In the genomic region with DNA sequence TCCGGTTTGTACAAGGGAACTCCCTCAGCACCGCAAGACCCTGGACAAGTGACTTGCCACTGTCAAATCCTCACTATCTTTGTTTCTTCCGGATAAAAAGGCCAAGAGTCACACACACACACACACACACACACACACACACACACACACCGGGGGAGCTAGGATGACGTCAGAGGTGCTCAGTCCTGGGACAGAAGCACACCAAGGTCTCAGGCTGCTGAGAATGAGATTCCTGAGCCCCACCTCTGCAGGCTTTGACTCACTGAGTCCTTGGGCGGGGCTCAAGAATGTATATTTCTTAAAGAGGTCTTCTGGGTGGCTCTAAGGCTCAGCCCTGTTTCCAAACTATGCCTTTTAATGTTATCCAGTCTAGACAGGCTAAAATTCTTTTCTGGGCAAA, we compare ENCODE assay signal across 19 mouse cellular contexts. TPM values are rescaled to one million over a fixed set of nuclear protein-coding genes. Genes with fewer than 3 reads are reported as not detected.
A peak's percentile ranks its signal among the peaks of the same experiment; 100 is the strongest.
DNase-seq lines count a peak whose midpoint lies in the region; ATAC-seq and TF ChIP-seq lines count a peak whose summit lies in the region.
"Had no signal": no experiment of that assay in that cellular context is flagged by ENCODE, and none has a peak within 500 bp of the region (broad histone marks: within the 10 kb centered on the region; RNA-seq: fewer than 3 reads in every experiment).

No protein-coding gene starts in this region.

- H3K9ac ChIP-seq in kidney, embryonic 16.5 days (replicated peaks; ENCODE audit: low read length): no peak overlapping the region
- no peak overlapping the region for H3K9ac ChIP-seq in embryonic facial prominence, embryonic 13.5 days
- H3K9ac ChIP-seq in midbrain, postnatal 0 days (replicated peaks; ENCODE audit: low read length, poor library complexity, severe bottlenecking): no peak overlapping the region
- H3K9ac ChIP-seq: embryonic facial prominence, embryonic 15.5 days; forebrain, embryonic 13.5 days; heart, embryonic 13.5 days; hindbrain, embryonic 13.5 days had no signal

- H3K4me1 ChIP-seq in kidney, embryonic 16.5 days (ENCODE audit: insufficient read depth, low read length): peaks cover 4% of the 10 kb centered on the region; the same call in 1 of the 2 replicates
- no peaks in the 10 kb centered on the region for H3K4me1 ChIP-seq in embryonic facial prominence, embryonic 13.5 days
- H3K4me1 ChIP-seq in midbrain, postnatal 0 days (ENCODE audit: insufficient read depth, low read length): no peaks in the 10 kb centered on the region
- H3K4me1 ChIP-seq: embryonic facial prominence, embryonic 15.5 days; forebrain, embryonic 13.5 days; heart, embryonic 13.5 days; hindbrain, embryonic 13.5 days had no signal

- H3K36me3 ChIP-seq in kidney, embryonic 16.5 days (ENCODE audit: insufficient read depth, low read length): peaks cover 20% of the 10 kb centered on the region
- no peaks in the 10 kb centered on the region for H3K36me3 ChIP-seq in embryonic facial prominence, embryonic 13.5 days
- no peaks in the 10 kb centered on the region for H3K36me3 ChIP-seq in midbrain, postnatal 0 days (ENCODE audit: insufficient read depth, low read length)
- H3K36me3 ChIP-seq: embryonic facial prominence, embryonic 15.5 days; heart, embryonic 13.5 days; hindbrain, embryonic 13.5 days had no signal

- no peak overlapping the region for H3K4me3 ChIP-seq in kidney, embryonic 16.5 days (ENCODE audit: low read length)
- no peak overlapping the region for H3K4me3 ChIP-seq in embryonic facial prominence, embryonic 13.5 days
- H3K4me3 ChIP-seq in midbrain, postnatal 0 days (ENCODE audit: low read depth, low read length): no peak overlapping the region
- H3K4me3 ChIP-seq: embryonic facial prominence, embryonic 15.5 days; forebrain, embryonic 13.5 days; gastrocnemius, adult 2 months; heart, embryonic 13.5 days; hindbrain, embryonic 13.5 days had no signal

- no peaks in the 10 kb centered on the region for H3K27me3 ChIP-seq in kidney, embryonic 16.5 days (ENCODE audit: insufficient read depth, low read length)
- no peaks in the 10 kb centered on the region; the same call in 1 of the 2 replicates for H3K27me3 ChIP-seq in embryonic facial prominence, embryonic 13.5 days
- no peaks in the 10 kb centered on the region for H3K27me3 ChIP-seq in midbrain, postnatal 0 days (ENCODE audit: insufficient read depth, low read length)
- H3K27me3 ChIP-seq: embryonic facial prominence, embryonic 15.5 days; forebrain, embryonic 13.5 days; Patski had no signal

- 0 out of 2 replicates have a peak overlapping the region, but pooled peaks have one; percentile 8 for H3K27ac ChIP-seq in kidney, embryonic 16.5 days (ENCODE audit: low read length)
- no peak overlapping the region for H3K27ac ChIP-seq in embryonic facial prominence, embryonic 13.5 days
- no peak overlapping the region for H3K27ac ChIP-seq in midbrain, postnatal 0 days (ENCODE audit: low read depth, low read length)
- H3K27ac ChIP-seq: embryonic facial prominence, embryonic 15.5 days; forebrain, embryonic 13.5 days; gastrocnemius, adult 2 months; heart, embryonic 13.5 days; hindbrain, embryonic 13.5 days had no signal

- no peak for DNase-seq in kidney, postnatal 36 days
- DNase-seq in WW6 (ENCODE audit: low read depth, low spot score): peak; percentile 69
- DNase-seq in lung, postnatal 4 days: peak; percentile 36 to 63
- no peak for DNase-seq in neural tube, embryonic 10.5 days (ENCODE audit: extremely low spot score, low spot score)
- DNase-seq in midbrain, postnatal 0 days (ENCODE audit: low spot score): no peak
- DNase-seq in right cerebral cortex, postnatal 36 days (ENCODE audit: low spot score in 2 of 2): no peak
- DNase-seq: cerebellum, adult 9-11 months; gastrocnemius, adult 2 months; right cerebral cortex, postnatal 25 days had no signal

- H3K9me3 ChIP-seq in kidney, embryonic 16.5 days (ENCODE audit: low read length): no peaks in the 10 kb centered on the region
- no peaks in the 10 kb centered on the region for H3K9me3 ChIP-seq in embryonic facial prominence, embryonic 13.5 days
- H3K9me3 ChIP-seq in midbrain, postnatal 0 days (ENCODE audit: low read length): no peaks in the 10 kb centered on the region
- H3K9me3 ChIP-seq: embryonic facial prominence, embryonic 15.5 days; forebrain, embryonic 13.5 days; heart, embryonic 13.5 days; hindbrain, embryonic 13.5 days had no signal

- WGBS in kidney, embryonic 16.5 days: 36% methylated on average over 6 of the region's 6 CpGs
- WGBS in embryonic facial prominence, embryonic 13.5 days: 52% methylated on average over 6 of the region's 6 CpGs
- 46% methylated on average over 6 of the region's 6 CpGs for WGBS in midbrain, postnatal 0 days

- ATAC-seq in kidney, embryonic 16.5 days (ENCODE audit: low FRiP score, low TSS enrichment): peak; percentile 31; the same call in 1 of the 2 replicates
- 0 out of 2 replicates have a peak, but pooled peaks have one; percentile 52 for ATAC-seq in embryonic facial prominence, embryonic 13.5 days (ENCODE audit: insufficient number of reproducible peaks, insufficient read depth, low FRiP score, low TSS enrichment, low read depth)
- no peak for ATAC-seq in midbrain, postnatal 0 days (ENCODE audit: low FRiP score)
- ATAC-seq: CD4-positive, CD25-positive, alpha-beta regulatory T cell, adult 4 months; forebrain, embryonic 13.5 days; Patski had no signal

- no peak overlapping the region for H3K4me2 ChIP-seq in kidney, embryonic 16.5 days (replicated peaks; ENCODE audit: low read depth, low read length)
- H3K4me2 ChIP-seq in embryonic facial prominence, embryonic 13.5 days: no peak overlapping the region
- no peak overlapping the region for H3K4me2 ChIP-seq in midbrain, postnatal 0 days (ENCODE audit: low read depth, low read length, poor library complexity, severe bottlenecking)
- H3K4me2 ChIP-seq: embryonic facial prominence, embryonic 15.5 days; forebrain, embryonic 13.5 days; heart, embryonic 13.5 days; hindbrain, embryonic 13.5 days had no signal

- TF ChIP-seq CTCF in midbrain, postnatal 0 days (IDR thresholded peaks at IDR 0.05): no peak

RNA-seq across cellular contexts. Expression of gene Hnf1b, which starts 41.5 kb away (rescaled TPM):
- polyA plus RNA-seq in kidney, embryonic 16.5 days (2015; fragmentation: Nextera tagmentation; extraction: Ambion mirVana): 90.9 and 104 TPM in 2 replicates
- polyA plus RNA-seq in embryonic facial prominence, embryonic 13.5 days (2015; fragmentation: Nextera tagmentation; extraction: Ambion mirVana): 0.12 TPM in 1 of 2 replicates, not detected in the other
- not detected in 2 replicates for total RNA-seq in midbrain, postnatal 0 days (2014; rRNA removed)
- polyA plus RNA-seq in midbrain, postnatal 0 days (2015; fragmentation: Nextera tagmentation; extraction: Ambion mirVana): 0.22 and 0.31 TPM in 2 replicates
- total RNA-seq: gastrocnemius, adult 2 months; megakaryocyte, adult 5-6 weeks; monocyte, adult 5-6 weeks had no signal
- polyA plus RNA-seq: CD4-positive, CD25-positive, alpha-beta regulatory T cell, adult 4 months; embryonic facial prominence, embryonic 15.5 days; forebrain, embryonic 13.5 days had no signal

RNA-seq across cellular contexts. Expression of gene Ddx52, which starts 50.5 kb away (rescaled TPM):
- 35.4 and 39.0 TPM in 2 replicates for polyA plus RNA-seq in kidney, embryonic 16.5 days (2015; fragmentation: Nextera tagmentation; extraction: Ambion mirVana)
- polyA plus RNA-seq in embryonic facial prominence, embryonic 13.5 days (2015; fragmentation: Nextera tagmentation; extraction: Ambion mirVana): 37.9 and 42.7 TPM in 2 replicates
- 14.6 and 16.4 TPM in 2 replicates for total RNA-seq in midbrain, postnatal 0 days (2014; rRNA removed)
- 16.1 and 16.3 TPM in 2 replicates for polyA plus RNA-seq in midbrain, postnatal 0 days (2015; fragmentation: Nextera tagmentation; extraction: Ambion mirVana)

Comparison
In these comparisons a context has a peak if more than half of its experiments do, and no peak if none do; other contexts are left out.
1. DNase-seq: peak in WW6 (single experiment) and lung, postnatal 4 days (2 of 2); none in kidney, postnatal 36 days (0 of 2), neural tube, embryonic 10.5 days (single experiment), midbrain, postnatal 0 days (single experiment) and right cerebral cortex, postnatal 36 days (0 of 2).
2. RNA of gene Hnf1b, which starts 41.5 kb away (polyA plus RNA-seq): 90.9 to 104 TPM in kidney, embryonic 16.5 days; 0.22 to 0.31 TPM in midbrain, postnatal 0 days and 0.12 TPM in embryonic facial prominence, embryonic 13.5 days; every median in the first group is over 10 times any median in the second.